Mouse (Mus musculus) heart, embryonic 14.5 days (tissue): ENCODE data around the gene Sp1. TPM values are rescaled to one million over a fixed set of nuclear protein-coding genes. Genes with fewer than 3 reads are reported as not detected.

Experiments
- ATAC-seq: fragments of 200-750 bp; cut with Nextera tagmentation; 2 replicates; pipeline ENCODE4 v1.8.0; 2017; ENCODE audit warnings: low read depth, moderate TSS enrichment; ENCODE audit not compliant: insufficient number of reproducible peaks, insufficient read depth, low FRiP score
- H3K27ac ChIP-seq, 2 experiments: fragments of 200-500 bp in 1 of 2; fragments of 300-500 bp in 1 of 2; sonication (generic) in 1 of 2; replicated peaks in 1 of 2; 2 replicates each; pipeline ENCODE4 v1.5.1; 2012 to 2014; ENCODE audit warnings: low read depth in 2 of 2, low read length in 2 of 2, control low read depth in 1 of 2, mild to moderate bottlenecking in 1 of 2, mixed read lengths in 1 of 2; ENCODE audit not compliant: control insufficient read depth in 1 of 2, insufficient read depth in 1 of 2
- H3K27me3 ChIP-seq: fragments of 300-500 bp; sonication (generic); 2 replicates; pipeline ENCODE4 v1.6.1; 2014; ENCODE audit warnings: mild to moderate bottlenecking, low read length, control low read depth; ENCODE audit not compliant: control insufficient read depth, insufficient read depth
- H3K36me3 ChIP-seq: fragments of 300-500 bp; sonication (generic); 2 replicates; pipeline ENCODE4 v1.6.1; 2014; ENCODE audit warnings: mild to moderate bottlenecking, control low read depth, low read length, mixed read lengths; ENCODE audit not compliant: control insufficient read depth, insufficient read depth
- H3K4me1 ChIP-seq, 2 experiments: fragments of 200-500 bp in 1 of 2; fragments of 300-500 bp in 1 of 2; sonication (generic) in 1 of 2; 2 replicates each; pipeline ENCODE4 v1.6.1; 2012 to 2014; ENCODE audit warnings: low read length in 2 of 2, control low read depth in 1 of 2, mixed read lengths in 1 of 2; ENCODE audit not compliant: control insufficient read depth in 2 of 2, insufficient read depth in 2 of 2
- H3K4me2 ChIP-seq: fragments of 300-500 bp; sonication (generic); 2 replicates; pipeline ENCODE4 v1.6.1; 2014; ENCODE audit warnings: mild to moderate bottlenecking, low read length
- H3K4me3 ChIP-seq, 2 experiments: fragments of 200-500 bp in 1 of 2; fragments of 300-500 bp in 1 of 2; sonication (generic) in 1 of 2; 2 replicates each; pipeline ENCODE4 v1.5.1; 2012 to 2014; ENCODE audit warnings: low read length in 2 of 2, mild to moderate bottlenecking in 2 of 2, control low read depth in 1 of 2, low read depth in 1 of 2, moderate library complexity in 1 of 2; ENCODE audit not compliant: control insufficient read depth in 1 of 2, insufficient read depth in 1 of 2
- H3K9ac ChIP-seq: fragments of 300-500 bp; sonication (generic); 2 replicates; pipeline ENCODE4 v1.6.1; 2014; ENCODE audit warnings: mild to moderate bottlenecking, low read length
- H3K9me3 ChIP-seq: fragments of 300-500 bp; sonication (generic); 2 replicates; pipeline ENCODE4 v1.6.1; 2016; ENCODE audit warnings: low read length, control low read depth; ENCODE audit not compliant: control insufficient read depth
- WGBS: fragments of 180-500 bp; shearing (Covaris S2); extraction: QIAGEN DNeasy Blood & Tissue Kit; methylation state at CpG from one replicate; pipeline ENCODE4 v1.1.7; 2014; 5-methylcytosine and 5-hydroxymethylcytosine counted together
- polyA plus RNA-seq: library from polyadenylated mRNA; unstranded; fragments of >200 nt; fragmentation: Nextera tagmentation; extraction: Ambion mirVana; gene quantifications from 2 replicates; pipeline ENCODE4 v1.2.1, GENCODE M21; 2014

Gene Sp1
- polyA plus RNA-seq, 1 experiment from 2014 or later, result 8.2 TPM

DNA sequence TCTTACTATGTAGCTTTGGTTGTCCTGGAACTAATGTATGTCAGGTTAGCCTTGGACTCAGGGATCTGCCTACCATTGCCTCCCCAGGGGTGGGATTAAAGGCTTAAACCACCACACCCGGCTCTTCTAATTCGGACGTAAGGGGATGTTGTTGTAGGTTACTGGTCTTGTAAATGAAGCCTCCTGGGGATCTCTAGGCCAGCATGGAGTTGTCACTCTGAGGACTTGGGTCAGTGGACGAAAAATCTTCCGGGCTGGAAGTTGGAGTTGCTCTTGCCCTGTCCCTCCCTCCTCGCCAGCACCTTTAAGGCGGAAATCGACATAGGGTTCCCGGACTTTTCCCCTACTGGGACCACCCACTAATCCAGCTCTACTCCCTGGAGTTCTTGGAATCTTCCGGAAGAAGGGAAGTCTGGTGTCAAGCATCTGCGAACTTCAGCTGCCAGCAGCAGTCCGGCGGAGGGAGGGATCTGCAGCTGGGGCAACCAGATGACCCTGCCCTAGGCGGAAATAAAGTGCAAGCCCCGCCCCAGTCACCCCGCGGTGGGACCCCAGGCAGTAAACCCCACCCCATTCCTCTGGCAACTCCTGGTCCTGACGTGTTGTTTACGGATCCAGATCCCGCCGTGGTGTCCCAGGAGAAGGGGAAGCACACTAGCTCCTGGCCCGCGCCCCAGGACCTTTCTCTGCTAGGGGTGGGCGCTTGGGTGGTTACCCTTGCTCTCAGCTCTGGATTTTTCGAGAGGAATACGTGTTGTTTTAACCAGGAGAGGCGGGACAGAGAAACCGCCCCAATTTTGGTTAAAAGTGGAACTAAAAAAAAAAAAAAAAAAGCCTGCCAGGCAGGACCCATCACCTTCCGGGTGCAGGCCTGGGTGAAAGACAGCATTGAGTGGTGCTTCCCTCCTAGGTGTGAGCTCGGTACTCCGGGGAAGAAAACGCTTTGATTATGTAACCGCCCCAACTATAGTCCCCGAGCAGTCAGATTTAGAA is 6.4 kb upstream of the Sp1 start:
- 1% methylated on average over 34 of the region's 34 CpGs for WGBS
- Histone ChIP-seq H3K9ac (peak overlapping the region; percentile 79), H3K9me3 (no peaks in the 10 kb centered on the region), H3K36me3 (no peaks in the 10 kb centered on the region), H3K27me3 (no peaks in the 10 kb centered on the region), H3K27ac (peak overlapping the region; percentile 85 to 96), H3K4me1 (peaks cover 9 to 14% of the 10 kb centered on the region in 2 experiments; a peak in 3 of 4 replicates), H3K4me2 (peak overlapping the region; percentile 81), H3K4me3 (peak overlapping the region; percentile 52 to 73)
- ATAC-seq, result peak; percentile 90

DNA sequence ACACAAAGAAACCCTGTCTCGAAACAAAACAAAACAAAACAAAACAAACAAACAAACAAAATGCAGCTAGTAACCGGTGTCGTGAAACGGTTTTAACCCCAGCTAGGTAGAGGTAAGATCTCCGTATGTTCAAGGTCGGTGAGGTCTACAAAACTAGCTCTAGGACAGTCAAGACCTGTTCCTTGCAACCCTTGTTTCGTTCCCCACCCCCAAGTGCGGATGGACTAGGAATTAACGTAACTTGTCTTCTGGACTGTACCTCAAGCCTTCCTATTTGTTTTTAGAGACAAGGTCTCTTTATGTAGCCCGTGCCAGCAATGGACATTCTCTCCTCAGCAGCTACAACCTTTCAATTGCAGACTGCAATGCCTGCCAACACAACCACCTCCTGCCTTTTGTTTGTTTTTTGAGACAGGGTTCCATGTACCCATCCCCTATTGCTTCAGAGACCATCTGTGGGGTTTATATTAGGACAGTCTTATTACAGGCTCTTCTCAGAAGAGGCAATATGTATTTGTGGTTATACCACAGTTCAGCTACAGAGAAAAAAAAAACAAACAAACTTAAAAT is 5.4 kb upstream of the Sp1 start:
- H3K4me3 ChIP-seq, result no peak overlapping the region
- no peaks in the 10 kb centered on the region for H3K27me3 ChIP-seq
- peak overlapping the region; percentile 81 for H3K4me2 ChIP-seq
- 72% methylated on average over 10 of the region's 10 CpGs for WGBS
- peak overlapping the region in 1 of 2 experiments; percentile 85; a peak in 2 of 4 replicates for H3K27ac ChIP-seq
- no peak for ATAC-seq
- no peak overlapping the region; the same call in 1 of the 2 replicates for H3K9ac ChIP-seq
- no peaks in the 10 kb centered on the region for H3K9me3 ChIP-seq
- H3K36me3 ChIP-seq, result no peaks in the 10 kb centered on the region
- peaks cover 7 to 18% of the 10 kb centered on the region in 2 experiments; a peak in 3 of 4 replicates for H3K4me1 ChIP-seq

DNA sequence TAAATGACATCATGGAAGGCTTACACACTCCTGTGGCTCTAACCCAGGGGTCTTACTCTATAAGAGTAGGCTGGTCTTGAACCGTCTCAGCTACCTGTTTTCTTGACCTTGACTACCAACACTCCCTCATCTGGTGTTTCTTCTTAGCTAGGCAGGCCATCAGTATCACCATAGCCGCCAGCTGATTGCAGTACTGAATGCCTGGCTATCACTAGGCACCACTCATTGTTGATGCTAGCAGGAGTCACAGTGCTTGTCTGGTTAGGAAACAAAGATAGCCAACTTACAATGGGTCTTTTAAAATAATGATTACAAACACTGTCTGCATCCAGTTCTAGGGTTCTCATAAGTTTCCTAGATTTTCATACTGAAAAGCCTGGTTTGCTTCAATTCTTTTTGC is 4.7 kb upstream of the Sp1 start:
- H3K9me3 ChIP-seq, result no peaks in the 10 kb centered on the region
- no peak overlapping the region for H3K4me3 ChIP-seq
- WGBS, result 51% methylated on average over 2 of the region's 2 CpGs
- H3K9ac ChIP-seq, result no peak overlapping the region
- no peaks in the 10 kb centered on the region for H3K36me3 ChIP-seq
- H3K27ac ChIP-seq, result no peak overlapping the region
- H3K27me3 ChIP-seq, result no peaks in the 10 kb centered on the region
- H3K4me1 ChIP-seq, result peaks cover 7 to 18% of the 10 kb centered on the region in 2 experiments; a peak in 3 of 4 replicates
- H3K4me2 ChIP-seq, result no peak overlapping the region
- ATAC-seq, result no peak

DNA sequence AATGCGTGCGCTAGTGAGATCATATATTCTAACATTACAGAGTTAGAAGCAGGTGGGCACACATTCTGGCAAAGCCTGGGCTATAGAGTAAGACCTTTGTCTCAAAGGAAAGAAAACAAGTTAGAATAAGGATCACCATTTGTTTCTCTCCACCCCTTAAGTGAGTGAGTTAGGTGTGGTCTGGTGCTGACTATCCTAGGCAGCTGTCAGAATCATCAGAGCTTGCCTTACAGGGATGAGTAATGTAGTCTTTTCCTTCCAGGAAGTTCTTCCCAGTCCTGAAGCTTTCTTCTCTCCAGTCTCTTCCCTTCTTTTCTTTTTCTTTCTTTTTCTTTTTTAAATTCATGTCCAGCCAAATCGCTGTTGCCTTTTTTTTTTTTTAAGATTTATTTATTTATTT is 3.7 kb upstream of the Sp1 start:
- H3K4me3 ChIP-seq, result no peak overlapping the region
- H3K9ac ChIP-seq, result no peak overlapping the region
- peaks cover 7 to 21% of the 10 kb centered on the region in 2 experiments; a peak in 3 of 4 replicates for H3K4me1 ChIP-seq
- H3K27ac ChIP-seq, result no peak overlapping the region
- no peaks in the 10 kb centered on the region for H3K36me3 ChIP-seq
- no peaks in the 10 kb centered on the region for H3K27me3 ChIP-seq
- no peak overlapping the region for H3K4me2 ChIP-seq
- H3K9me3 ChIP-seq, result no peaks in the 10 kb centered on the region
- ATAC-seq, result no peak
- WGBS, result 95% methylated on average over 3 of the region's 3 CpGs

DNA sequence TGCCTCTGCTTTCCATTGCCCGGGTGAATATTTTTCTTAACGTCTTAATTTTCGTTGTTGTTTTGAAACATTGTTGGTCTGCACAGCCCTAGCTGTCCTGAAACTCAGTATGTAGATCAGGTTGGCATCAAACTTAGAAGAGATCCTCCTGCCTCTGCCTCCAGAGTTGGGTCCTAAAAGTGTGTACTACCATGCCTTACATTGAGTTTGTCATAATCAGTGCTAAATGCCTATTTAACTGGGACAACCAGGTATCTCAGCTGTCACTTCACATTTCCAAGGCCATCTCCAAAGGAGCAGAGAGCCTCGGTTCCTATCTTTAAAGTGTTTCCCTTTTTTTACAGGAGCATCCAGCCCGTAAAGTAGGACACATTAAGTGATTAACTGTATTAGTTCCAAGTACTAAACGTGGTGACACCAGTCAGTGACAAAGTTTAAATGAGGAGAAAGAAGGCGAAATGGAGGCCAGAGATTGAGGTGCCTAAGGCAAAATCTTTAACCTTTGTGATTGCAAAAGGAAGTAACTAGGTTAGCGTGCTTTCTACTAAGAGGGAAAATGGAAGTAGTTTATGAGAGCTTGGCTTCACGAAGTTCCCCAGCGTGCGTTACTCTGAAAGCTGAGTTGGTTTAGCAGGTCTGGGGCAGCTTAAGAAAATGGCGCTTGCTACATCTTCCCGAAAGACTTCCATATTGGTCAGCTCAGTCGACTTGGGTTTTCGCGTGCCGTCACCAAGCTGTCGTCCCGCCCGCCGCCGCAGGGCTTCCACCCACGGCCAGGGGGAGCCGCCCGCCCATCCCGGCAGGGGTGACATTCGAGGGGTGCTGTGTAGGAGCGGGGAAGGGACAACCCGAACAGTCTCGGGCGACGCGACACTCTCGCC is 1.1 kb upstream of the Sp1 start:
- Histone ChIP-seq H3K4me3 (peak overlapping the region; percentile 53 to 62), H3K4me1 (peaks cover 1 to 31% of the 10 kb centered on the region in 2 experiments; a peak in 3 of 4 replicates), H3K27me3 (no peaks in the 10 kb centered on the region), H3K27ac (peak overlapping the region; percentile 100), H3K36me3 (peaks cover 25% of the 10 kb centered on the region), H3K9ac (peak overlapping the region; percentile 89), H3K4me2 (peak overlapping the region; percentile 72), H3K9me3 (no peaks in the 10 kb centered on the region)
- ATAC-seq, result no peak; the same call in 1 of the 2 replicates
- WGBS, result 15% methylated on average over 34 of the region's 34 CpGs

DNA sequence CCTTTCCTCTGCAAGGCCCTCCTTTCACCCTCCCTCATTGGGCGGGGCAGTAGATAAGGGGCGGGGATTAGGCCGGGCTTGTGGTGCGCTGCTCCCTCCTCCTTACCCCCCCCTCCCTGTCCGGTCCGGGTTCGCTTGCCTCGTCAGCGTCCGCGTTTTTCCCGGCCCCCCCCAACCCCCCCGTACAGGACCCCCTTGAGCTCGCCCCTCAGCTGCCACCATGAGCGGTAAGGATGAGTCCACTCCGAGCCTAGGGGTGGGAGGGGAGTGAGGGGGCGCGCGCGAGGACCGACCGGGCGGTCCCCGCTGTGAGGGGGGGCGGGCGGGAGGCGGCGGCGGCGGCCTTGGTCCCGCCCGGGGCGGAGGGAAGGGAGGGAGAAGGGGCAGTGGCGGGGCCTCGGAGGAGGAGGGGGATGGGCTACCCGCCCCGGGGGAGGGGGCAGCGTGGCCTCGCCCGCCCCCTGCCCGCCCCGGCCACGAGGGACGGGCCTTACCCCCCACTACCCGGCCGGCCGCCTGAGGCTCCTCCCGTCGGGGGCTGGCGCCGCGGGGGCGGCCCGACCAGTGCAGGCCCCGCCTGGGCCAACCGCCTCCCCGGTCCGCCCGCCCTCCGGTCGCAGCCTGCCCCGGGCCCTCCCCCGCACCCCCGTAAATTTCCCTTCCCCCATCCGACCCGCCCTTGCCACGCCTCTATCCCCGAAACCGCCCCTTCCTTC is 411 bp downstream of the Sp1 start:
- peak overlapping the region; percentile 94 for H3K9ac ChIP-seq
- peak overlapping the region; percentile 54 to 74 for H3K4me3 ChIP-seq
- H3K9me3 ChIP-seq, result no peaks in the 10 kb centered on the region
- WGBS, result under 1% methylated on average over 40 of the region's 69 CpGs
- peak overlapping the region; percentile 56 for H3K4me2 ChIP-seq
- ATAC-seq, result peak; percentile 44
- H3K27ac ChIP-seq, result peak overlapping the region in 1 of 2 experiments; percentile 97; a peak in 2 of 4 replicates
- H3K4me1 ChIP-seq, result peaks cover 0 to 28% of the 10 kb centered on the region in 2 experiments; a peak in 3 of 4 replicates
- H3K27me3 ChIP-seq, result no peaks in the 10 kb centered on the region
- peaks cover 38% of the 10 kb centered on the region for H3K36me3 ChIP-seq
